Mouse (Mus musculus) lung, adult 2 months (tissue): ENCODE results near the gene Chrm1. TPM values are rescaled to one million over a fixed set of nuclear protein-coding genes. Genes with fewer than 3 reads are reported as not detected.
"Not testable (repeated sequence)": the region's sequence is repeated elsewhere in the genome, so short reads cannot be mapped to it uniquely, and the experiment has no call there.

ENCODE experiments used
- DNase-seq: peaks from one replicate; pipeline ENCODE4 v3.0.0; 2022
- H3K4me1 ChIP-seq: fragments of 200-500 bp; 2 replicates; pipeline ENCODE4 v1.6.1; 2011; ENCODE audit warnings: low read length; ENCODE audit not compliant: control insufficient read depth, insufficient read depth
- H3K4me3 ChIP-seq: fragments of 200-500 bp; replicated peaks from 2 replicates; pipeline ENCODE3; 2011; ENCODE audit warnings: low read depth, mild to moderate bottlenecking, control low read depth, low read length; ENCODE audit errors: extremely low read depth
- CTCF ChIP-seq: fragments of 200-500 bp; IDR thresholded peaks from 2 replicates; pipeline ENCODE4 v1.5.1; 2011; ENCODE audit warnings: mild to moderate bottlenecking, low read length, control low read depth; ENCODE audit not compliant: insufficient read depth
- POLR2A ChIP-seq: fragments of 200-500 bp; IDR thresholded peaks from 2 replicates; pipeline ENCODE4 v1.6.1; 2011; ENCODE audit warnings: low read depth, mild to moderate bottlenecking, control low read depth, low read length, borderline replicate concordance; ENCODE audit errors: extremely low read depth
- WGBS: fragments of 180-500 bp; shearing (Covaris S2); methylation state at CpG from one replicate; pipeline ENCODE4 v1.1.7; 2018; 5-methylcytosine and 5-hydroxymethylcytosine counted together
- polyA plus RNA-seq: library from polyadenylated mRNA; depleted of rRNA; stranded (reverse); fragments of >200 nt; gene quantifications from 2 replicates; pipeline ENCODE4 v1.2.3, GENCODE M21; 2012

Gene Chrm1
- polyA plus RNA-seq, 1 experiment, result 0.89 TPM

DNA sequence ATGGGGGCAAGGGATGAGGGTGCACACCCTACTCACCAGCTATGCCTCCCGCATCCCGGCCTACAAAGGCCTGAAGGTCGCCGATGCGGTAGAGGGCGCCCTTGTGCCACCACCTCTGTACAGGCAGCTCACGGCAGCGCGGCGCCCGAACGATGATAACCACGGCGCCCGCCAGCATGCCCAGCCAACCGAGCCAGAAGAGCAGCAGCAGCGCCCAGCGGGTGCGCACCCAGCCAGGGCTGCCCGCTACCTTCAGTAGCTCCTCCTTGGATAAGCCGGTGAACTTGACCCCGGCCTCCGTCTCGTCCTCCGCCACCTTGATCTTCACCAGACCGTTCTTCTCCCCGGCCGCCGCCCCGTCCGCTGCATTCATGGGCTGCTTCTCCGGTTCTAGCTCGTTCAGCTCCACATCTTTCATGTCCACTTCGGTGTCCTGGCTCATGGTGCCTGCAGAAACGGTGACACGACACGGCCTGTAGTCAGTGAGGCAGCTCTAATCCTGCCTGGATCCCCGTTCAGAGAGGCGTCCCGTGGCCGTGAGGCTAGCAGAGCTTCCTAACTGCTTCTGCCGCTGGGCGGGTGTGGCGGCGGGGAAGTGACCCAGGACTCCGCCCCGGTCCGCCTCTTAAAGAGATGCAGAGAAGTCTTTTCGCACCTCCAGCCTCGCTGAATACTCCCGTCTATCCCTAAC lies 49.9 kb downstream of the Chrm1 start:
- under 1% methylated on average over 51 of the region's 51 CpGs for WGBS
- H3K4me1 ChIP-seq, result peaks cover 16% of the 10 kb centered on the region
- DNase-seq, result peak; percentile 91
- peak; percentile 99 for TF ChIP-seq POLR2A
- peak; percentile 57 for TF ChIP-seq CTCF
- peak overlapping the region; percentile 84 for H3K4me3 ChIP-seq

GRCm38 (mm10) chr19:8713997-8714652 lies 50.5 kb downstream of the Chrm1 start:
- TF ChIP-seq POLR2A (no peak), CTCF (no peak)
- peak overlapping the region; percentile 84 for H3K4me3 ChIP-seq
- DNase-seq, result no peak
- peaks cover 12% of the 10 kb centered on the region for H3K4me1 ChIP-seq
- 8% methylated on average over 13 of the region's 13 CpGs for WGBS

DNA sequence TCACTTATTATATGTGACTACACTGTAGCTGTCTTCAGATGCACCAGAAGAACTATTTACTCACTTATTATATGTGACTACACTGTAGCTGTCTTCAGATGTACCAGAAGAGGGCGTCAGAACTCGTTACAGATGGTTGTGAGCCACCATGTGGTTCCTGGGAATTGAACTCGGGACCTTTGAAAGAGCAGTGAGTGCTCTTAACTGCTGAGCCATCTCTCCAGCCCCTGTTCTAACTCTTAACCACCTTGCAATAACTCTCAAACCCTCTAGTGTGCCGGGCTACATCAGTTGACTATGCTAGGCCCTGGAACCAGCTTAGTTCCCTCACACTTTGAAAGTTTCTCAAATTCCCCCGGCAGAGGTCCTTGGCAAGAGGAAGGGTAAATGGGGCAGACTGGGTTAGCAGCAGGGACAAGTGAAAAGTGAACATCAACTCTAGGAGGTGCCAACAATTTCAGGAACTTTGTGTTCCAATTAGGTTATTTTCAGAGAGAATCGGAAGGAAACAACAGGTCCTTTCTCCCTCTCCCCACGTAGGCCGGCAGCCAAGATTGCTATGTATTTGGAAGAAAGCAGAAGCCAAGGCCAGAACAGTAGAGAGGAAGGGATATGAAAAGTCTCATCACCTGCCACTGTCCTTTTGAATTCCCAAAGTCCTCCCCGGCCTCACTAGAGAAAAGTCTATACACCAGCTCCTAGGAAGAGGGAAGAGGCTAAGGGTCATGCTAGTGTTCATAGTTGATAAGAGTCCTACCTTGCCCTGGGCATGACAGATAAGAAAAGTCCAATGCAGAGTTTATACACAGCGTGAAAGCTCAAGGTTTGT lies 51.3 kb downstream of the Chrm1 start:
- no peak for DNase-seq
- peaks cover 9% of the 10 kb centered on the region; the same call in 1 of the 2 replicates for H3K4me1 ChIP-seq
- H3K4me3 ChIP-seq, result no peak overlapping the region
- no peak for TF ChIP-seq POLR2A
- no peak for TF ChIP-seq CTCF
- WGBS, result 57% methylated on average over 10 of the region's 10 CpGs

GRCm38 (mm10) chr19:8715868-8716766 lies 52.5 kb downstream of the Chrm1 start:
- 85% methylated on average over 10 of the region's 10 CpGs for WGBS

DNA sequence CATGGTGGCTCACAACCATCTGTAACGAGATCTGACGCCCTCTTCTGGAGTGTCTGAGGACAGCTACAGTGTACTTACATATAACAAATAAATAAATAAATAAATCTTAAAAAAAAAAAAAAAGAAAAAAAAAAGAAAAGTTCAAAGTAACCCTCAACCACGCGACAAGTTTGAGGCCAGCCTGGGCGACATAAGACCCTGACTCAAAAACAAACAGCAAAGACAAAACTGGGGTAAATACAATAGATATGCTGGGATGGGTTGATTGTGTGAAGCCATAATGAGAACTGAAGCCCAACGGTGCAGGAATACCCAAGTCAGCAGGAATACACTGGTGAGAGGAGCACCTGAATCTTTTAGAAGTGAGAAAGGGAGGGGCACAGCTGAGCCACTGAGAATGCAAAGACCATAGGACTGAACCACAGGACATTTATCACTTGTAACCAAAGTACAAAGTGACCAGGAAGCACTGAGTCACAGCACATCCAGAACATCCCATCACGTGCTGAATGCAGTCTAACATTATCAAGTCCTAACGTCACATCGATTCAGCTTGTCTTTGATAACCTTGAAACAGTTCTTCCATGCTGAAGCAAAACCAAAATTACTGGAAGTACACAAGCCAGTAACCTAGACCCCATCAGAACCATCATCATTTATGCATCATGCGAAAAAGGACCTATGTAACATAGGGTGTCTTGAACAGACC lies 53.3 kb downstream of the Chrm1 start:
- 83% methylated on average over 8 of the region's 10 CpGs for WGBS
- TF ChIP-seq CTCF, result no peak
- TF ChIP-seq POLR2A, result no peak
- Histone ChIP-seq H3K4me1 (no peaks in the 10 kb centered on the region; the same call in 1 of the 2 replicates), H3K4me3 (no peak overlapping the region)
- no peak for DNase-seq

More at GRCm38 (mm10) chr19:8715868-8716766, 52.5 kb downstream of the Chrm1 start:
- no peak for DNase-seq
- no peak overlapping the region for H3K4me3 ChIP-seq
- H3K4me1 ChIP-seq, result peaks cover 4% of the 10 kb centered on the region; the same call in 1 of the 2 replicates
- no peak for TF ChIP-seq CTCF
- no peak for TF ChIP-seq POLR2A

GRCm38 (mm10) chr19:8718357-8718756 lies 54.8 kb downstream of the Chrm1 start:
- Histone ChIP-seq H3K4me3 (no peak overlapping the region), H3K4me1 (no peaks in the 10 kb centered on the region; the same call in 1 of the 2 replicates)
- DNase-seq, result peak; percentile 62
- WGBS, result 50% methylated on average over 3 of the region's 3 CpGs
- TF ChIP-seq POLR2A (no peak), CTCF (peak; percentile 62; the same call in 1 of the 2 replicates)

DNA sequence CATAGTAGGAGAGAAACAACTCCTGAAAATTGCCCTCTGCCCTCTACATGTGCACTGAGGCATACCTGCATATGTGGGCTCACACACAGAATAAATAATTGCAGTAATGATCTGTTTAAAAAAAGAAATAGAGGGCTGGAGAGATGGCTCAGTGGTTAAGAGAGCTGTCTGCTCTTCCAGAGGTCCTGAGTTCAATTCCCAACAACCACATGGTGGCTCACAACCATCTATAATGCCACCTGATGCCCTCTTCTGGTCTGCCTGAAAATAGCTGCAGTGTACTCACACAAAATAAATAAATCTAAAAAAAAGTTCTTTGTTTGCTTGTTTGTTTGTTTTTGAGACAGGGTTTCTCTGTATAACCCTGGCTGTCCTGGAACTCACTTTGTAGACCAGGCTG lies 55.4 kb downstream of the Chrm1 start:
- not testable (repeated sequence) for DNase-seq, H3K4me3 ChIP-seq

GRCm38 (mm10) chr19:8721378-8721777 lies 57.8 kb downstream of the Chrm1 start:
- no peak for DNase-seq
- no peak for TF ChIP-seq CTCF
- TF ChIP-seq POLR2A, result no peak

More for the DNA sequence above, 55.4 kb downstream of the Chrm1 start:
- not testable (repeated sequence) for H3K4me1 ChIP-seq

More at GRCm38 (mm10) chr19:8721378-8721777, 57.8 kb downstream of the Chrm1 start:
- 33% methylated on average over 1 of the region's 1 CpGs for WGBS
- Histone ChIP-seq H3K4me1 (no peaks in the 10 kb centered on the region; the same call in none of the 2 replicates), H3K4me3 (no peak overlapping the region)
